Mouse (Mus musculus): ENCODE data around the gene Shroom3.
A peak's percentile ranks its signal among the peaks of the same experiment; 100 is the strongest.

Gene Shroom3

DNA sequence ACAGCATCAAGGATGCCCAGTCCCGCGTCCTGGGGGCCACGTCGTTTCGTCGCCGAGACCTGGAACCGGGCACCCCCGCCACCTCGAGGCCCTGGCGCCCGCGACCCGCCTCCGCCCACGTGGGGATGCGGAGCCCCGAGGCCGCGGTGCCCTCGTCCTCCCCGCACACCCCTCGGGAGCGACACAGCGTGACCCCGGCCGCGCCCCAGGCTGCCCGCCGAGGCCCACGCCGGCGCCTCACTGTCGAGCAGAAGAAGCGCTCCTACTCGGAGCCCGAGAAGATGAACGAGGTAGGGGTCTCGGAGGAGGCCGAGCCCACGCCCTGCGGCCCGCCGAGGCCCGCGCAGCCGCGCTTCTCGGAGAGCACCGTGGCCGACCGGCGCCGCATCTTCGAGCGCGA is 258.9 kb downstream of the Shroom3 start:
- no peak for DNase-seq

DNA sequence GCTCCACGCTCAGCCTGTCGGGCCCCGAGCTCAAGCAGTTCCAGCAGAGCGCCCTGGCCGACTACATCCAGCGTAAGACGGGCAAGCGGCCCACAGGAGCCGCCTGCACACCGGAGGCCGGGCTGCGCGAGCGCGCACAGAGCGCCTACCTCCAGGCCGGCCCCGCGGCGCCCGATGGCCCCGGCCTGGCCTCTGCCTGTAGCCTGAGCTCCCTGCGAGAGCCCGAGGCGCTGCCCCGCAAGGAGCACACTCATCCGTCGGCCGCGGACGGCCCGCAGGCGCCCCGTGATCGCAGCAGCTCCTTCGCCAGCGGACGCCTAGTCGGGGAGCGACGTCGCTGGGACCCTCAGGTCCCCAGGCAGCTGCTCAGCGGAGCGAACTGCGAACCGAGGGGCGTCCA is 259.3 kb downstream of the Shroom3 start:
- no peak for DNase-seq

DNA sequence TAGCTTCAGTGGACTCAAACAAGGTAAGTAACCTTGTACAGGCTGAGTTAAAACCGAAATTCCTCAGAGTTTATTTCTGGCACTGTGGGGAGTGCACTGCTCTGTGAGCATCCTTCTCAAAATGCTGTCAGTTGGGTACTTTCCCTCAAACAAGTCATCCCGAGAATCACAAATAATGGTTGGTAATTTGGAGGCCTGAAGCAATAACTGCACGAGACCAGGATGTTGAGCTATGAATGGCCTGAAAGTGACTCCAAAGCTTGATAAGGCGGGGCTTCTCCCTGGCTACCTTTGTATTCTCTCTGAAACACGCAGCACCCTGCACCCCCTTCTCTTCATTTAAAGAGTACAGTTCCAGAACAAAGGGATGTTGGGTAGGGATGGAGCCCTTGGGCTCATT is 261.6 kb downstream of the Shroom3 start:
- no peak for DNase-seq

DNA sequence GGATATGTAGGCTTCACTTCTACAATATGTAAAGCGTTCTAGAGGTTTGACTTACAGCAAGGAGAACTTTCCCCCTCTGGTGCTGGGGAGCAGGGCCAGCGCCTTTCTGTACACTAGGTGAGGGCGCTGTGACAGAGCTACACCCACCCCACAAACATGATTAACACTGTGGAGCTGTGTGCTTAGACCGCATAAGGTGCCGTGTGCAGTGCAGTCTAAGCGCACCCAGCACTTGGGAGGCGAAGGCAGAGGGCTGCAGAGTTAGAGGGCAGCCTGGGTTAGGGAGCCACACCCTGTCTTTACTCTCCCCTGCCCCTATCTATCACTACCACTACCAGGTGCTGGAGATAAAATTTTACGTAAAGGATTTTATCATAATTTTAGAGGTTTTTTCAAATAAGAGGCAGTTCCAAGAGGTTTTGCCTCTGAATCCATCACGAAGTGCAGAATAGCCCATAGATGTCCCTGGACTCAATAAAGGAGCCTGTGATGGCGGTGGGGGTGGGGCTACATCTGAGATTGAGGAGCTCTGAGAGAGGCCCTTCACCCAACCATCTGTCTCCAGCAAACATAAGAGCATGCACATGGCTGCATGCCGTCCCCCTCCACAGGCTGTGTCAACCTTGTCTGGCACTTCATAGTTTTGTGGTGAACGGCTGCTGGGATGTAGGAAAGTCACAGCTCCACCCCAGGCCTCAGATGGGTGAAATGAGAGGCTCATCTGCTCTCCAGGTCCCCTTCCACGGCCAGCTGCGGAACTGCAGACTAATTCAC is 265.9 kb downstream of the Shroom3 start:
- no peak for DNase-seq

DNA sequence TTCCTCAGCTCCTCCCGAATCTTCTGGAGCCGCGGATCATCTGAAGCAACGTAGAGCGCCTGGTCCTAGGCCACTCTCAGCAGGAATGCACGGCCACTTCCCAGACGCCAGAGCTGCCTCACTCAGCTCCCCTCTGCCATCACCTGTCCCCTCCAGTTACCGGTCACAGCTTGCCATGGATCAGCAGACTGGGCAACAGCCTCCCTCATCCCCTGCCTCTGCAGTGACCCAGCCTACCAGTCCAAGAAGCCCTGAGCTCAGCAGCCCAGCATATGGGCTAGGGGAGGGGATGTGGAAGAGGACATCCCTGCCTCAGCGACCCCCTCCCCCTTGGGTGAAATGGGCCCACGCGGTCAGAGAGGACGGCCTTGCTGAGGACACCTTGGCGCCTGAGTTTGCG is 267.3 kb downstream of the Shroom3 start:
- no peak for DNase-seq

DNA sequence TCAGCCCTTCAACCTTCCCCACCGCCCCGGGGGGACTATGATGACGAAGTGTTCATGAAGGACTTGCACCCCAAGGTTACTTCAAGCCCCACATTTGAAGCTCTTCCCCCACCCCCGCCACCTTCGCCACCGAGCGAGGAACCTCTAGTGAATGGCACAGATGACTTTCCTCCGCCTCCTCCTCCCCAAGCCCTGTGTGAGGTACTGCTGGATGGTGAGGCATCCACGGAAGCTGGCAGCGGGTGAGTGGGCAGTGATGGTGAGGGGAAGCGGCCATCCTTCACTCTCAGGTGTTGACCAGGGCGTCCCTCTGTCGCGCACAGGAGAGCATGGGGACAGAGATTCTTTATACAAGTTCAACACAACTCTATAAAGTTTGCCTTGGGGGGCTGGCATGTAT is 267.8 kb downstream of the Shroom3 start:
- DNase-seq = no peak

DNA sequence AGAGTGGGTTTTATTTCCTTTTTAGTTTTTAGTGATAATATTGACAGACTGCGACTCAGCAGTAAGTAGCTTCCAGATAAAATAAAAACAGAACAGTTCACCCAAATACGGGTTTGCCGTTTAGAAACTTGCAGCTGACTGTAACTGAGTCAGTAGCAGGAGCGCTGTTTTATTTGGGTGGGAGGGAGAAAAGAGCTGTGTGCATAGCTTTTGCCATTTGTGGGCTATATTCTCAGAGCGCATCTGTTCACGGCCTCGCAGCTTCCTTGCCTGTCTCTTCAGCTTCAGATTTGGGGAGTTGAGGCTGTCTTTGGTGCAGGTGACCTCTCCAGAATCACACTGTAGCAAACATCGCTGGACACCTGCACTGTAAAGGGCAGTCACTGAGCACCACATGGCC is 270.6 kb downstream of the Shroom3 start:
- no peak for DNase-seq

DNA sequence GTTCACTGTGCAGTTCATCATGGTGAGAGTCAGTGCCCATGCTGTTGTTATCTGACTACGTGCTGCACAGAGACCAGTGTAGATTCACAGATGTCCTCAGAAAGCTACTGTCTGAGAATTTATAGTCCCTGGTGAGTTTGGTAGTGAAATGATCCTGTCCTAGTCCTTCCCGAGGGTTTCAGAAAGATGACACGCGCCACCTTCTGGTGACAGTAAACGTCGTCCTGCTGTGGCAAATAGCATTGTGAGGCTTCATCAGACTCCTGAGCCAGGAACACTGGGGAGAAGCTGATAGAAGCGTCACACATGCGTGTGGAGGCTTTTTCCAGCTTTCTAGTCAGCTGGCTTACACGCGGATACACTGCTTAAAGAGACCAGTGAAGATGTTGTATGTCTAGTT is 271.1 kb downstream of the Shroom3 start:
- DNase-seq = peak; percentile 64

DNA sequence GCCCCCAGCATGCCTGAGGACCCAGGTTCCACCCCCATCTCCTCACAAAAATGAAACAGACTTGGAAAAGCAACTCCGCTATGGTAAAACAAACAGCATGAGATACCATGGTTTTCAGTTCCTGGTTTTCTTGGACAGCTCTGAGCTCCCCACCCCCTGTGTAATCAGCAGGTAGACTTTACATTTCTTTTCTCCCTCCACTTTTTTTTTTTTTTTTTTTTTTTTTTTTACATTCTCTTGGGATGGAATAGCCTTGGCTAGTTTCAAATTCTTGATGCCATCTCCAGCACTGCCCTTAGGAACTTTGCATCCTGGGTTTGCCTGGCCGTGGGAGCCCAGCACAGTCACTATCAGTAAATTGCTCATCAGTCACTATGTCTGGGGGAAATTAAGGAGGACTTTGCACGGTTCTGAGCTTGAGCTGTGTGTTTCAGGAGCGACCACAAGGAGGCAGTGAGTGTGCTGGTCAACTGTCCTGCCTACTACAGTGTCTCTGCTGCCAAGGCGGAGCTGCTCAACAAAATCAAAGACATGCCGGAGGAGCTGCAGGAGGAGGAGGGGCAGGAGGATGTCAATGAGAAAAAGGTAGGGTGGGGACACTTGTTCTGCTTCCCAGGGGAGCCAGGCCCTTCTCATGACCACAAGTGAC is 271.7 kb downstream of the Shroom3 start:
- DNase-seq = peak; percentile 21

DNA sequence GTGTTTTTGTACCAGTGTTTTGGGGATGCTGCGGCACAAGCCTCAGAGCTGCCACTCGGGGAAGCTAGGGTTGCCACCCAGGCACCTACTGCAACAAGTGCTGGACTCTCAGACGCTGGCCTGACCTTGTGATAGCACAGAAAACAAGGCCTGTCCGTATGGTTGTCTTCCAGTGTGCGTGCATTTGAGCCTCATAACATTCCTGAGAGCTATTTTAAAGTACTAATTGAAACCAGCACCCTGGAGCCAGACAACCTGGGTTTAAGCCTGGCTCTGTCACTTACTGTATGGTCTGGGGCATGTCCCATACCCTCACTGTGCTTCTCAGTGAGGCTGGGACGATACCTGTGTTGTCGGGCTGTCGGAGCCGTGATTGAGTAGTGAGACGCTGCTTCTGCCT is 276.1 kb downstream of the Shroom3 start:
- DNase-seq = no peak

DNA sequence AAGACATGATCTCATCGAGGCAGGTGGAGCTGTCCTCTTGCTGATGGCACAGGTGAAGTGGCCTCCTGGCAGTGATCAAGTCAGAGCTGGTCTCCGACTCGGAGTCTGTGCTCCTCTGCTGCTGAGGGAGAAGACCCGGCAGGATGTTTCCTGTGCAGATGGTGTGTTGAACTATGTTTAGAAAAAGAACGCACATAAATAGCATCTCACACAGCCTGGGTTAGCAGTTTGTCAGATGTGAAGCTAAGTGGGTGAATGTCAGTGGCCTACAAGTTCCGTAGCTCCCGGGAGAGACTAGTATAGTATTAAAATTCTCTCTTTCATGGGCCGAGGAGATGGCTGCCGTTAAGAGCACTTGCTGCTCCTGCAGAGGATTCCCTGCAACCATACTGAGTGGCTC is 276.5 kb downstream of the Shroom3 start:
- peak; percentile 24 for DNase-seq

DNA sequence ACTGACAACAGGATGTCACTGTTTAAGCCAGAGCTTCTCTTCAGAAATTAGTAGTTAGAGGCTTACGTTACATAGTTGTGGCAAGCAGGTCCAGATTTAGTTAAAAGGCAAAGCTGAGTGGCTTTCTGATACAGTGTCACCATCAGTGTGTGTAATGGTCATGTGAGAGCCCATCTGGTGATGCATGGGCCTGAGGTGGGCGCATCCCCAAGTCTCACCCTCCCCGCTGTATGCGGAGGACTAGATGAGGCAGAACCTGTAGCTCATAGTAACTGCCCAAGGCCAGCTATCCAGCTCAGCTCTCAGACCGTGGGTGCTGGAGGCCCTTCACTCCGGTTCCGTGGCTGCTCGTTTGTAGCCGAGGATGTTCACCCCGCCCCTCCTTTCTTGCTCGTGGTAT is 278.1 kb downstream of the Shroom3 start:
- no peak for DNase-seq

DNA sequence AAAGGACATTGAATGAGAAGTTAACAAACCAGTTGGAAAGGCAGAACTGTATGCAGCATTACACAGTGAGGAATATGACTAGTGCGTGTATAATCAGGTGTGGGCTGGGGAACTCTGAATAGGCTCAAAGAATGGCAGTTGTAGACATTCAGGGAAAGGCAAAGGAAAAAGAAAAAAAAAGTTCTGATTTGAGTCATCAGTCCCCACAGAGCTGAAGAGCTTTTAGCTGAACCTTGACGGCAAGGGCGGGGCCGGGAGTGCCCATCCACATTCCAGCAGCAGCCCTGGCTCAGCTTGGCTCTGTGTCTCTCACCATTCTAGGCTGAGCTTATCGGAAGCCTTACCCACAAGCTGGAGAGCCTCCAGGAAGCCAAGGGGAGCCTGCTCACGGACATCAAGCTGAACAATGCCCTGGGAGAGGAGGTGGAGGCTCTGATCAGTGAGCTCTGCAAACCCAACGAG is 278.6 kb downstream of the Shroom3 start:
- no peak for DNase-seq

DNA sequence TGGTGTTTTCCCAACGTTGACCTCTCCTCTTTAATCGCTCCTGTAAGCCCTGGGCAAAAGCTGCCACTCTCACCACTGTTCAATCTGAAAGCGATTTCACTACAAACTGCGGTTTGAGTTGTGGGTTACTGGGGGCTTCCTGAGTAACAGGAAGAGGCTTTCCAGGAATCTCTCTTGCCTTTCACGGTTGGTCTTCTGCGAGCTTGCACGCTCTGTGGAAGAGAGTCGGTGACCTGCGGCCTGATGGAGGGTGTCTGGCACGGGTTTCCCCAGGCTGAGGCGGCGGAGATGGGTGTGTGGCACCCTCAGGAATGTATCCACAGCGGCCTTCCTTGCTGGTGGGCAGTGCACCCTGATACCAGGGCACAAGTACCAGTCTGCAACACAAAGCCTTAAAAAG is 281.5 kb downstream of the Shroom3 start:
- DNase-seq = no peak

DNA sequence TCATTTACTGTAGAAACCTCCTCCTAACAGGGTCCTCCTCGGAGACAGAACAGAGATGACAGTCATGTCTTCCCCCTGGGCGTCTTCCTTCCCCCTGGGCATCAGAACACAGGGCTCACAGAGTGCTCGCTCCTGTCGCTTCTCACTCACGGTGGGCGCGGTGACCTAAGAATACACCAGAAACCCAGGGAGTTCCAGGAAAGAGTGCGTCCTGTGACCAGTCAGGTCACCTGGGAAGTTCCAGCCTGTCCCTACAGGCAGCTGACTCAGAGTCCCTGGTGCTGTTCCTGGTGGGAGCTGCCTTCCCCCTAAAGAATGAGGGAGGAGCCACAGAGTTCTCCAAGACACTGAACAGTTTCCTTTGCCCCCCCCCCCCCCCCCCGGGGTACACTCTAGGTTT is 283.9 kb downstream of the Shroom3 start:
- no peak for DNase-seq

DNA sequence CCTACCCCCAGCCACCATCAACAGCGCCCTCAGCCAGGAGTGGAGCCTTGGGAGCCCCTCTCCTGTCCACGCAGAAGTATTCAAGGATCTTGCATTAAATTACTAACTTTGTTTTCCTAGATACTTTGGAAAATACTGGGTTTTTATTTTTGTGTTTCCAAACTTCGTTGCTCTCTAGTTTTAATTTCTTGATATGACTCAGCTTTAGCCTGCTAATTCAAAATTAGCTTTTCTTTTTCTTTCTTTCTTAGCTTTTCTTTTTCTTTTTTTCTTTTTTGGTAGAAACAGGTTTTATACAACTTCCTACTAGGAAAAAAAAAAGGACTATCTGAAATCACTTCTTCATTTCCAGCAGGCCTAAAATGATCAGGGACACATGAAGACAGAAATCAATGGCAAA is 284.7 kb downstream of the Shroom3 start:
- DNase-seq = no peak

DNA sequence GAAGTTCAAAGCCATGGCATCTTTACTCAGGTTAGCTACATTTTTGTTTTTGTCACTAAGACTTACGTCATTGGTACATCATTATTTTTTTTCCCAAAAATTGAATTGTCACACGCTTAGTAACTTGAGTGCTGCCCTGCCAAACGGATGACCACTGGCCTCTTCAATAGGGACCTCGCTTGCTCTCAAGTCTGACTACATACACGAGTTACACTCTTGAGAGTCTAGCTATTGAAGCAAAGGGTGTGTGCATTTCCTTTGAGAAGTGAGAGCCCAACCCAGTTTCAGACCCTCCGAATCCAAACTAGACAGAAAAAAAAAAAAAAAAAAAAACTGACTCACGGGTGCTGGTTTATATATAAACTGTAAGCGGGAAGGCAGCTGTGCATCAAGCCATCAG is 286.2 kb downstream of the Shroom3 start:
- DNase-seq = no peak

DNA sequence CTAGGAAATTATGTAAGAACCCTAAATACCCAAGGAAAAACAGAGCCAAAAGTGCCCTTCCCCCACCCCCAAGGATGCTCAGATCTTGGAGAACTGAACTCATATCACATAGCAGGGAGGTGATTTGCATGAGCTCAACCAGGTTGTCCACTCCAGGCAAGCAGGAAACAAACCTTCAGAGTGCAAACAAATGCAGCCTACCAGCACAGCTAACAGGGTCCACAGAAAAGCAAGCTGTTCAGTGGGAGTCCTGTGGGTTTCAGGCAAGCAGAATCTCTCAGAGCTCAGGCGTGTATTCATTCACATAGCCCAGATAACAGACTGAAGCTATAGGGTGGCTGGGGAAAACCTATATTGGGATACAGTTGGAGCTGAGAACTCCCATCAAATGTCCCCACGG is 286.7 kb downstream of the Shroom3 start:
- DNase-seq = no peak

DNA sequence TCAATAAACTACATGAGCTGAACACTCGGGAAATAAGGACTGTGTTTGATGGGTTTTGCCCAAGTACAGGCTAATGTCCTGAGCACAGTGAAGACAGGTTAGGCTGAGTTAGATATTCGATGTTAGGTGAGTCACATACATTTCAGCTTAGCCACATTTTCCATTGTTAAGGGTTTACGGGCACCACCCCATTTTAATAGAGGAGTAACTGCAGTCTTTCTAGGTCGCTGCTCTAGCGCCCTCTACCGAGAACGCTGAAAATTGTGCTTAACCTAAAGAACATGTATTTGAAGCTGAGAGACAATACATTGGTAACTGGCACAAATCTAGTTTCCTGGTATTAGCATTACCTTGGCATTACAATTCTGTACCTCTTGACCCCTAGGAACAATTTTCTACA is 287.2 kb downstream of the Shroom3 start:
- no peak for DNase-seq

DNA sequence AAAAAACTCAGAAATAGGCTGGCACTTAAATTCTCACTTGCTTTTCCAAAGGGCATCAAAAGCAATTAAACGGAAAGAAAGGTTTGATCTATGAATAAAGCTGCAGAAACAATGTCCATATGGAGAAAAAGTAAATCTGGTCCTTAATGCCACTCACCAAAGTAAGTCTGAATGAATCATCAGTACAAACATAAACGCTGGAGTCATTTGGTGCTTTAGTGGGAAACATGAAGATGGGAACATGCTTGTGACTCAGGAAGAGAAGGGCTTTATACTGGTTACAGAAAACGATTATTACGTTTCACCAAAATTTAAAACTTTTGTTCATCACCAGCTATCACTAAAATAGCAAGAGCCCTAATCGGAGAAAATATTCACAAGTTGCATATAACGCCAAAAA is 297.2 kb downstream of the Shroom3 start:
- DNase-seq = no peak

DNA sequence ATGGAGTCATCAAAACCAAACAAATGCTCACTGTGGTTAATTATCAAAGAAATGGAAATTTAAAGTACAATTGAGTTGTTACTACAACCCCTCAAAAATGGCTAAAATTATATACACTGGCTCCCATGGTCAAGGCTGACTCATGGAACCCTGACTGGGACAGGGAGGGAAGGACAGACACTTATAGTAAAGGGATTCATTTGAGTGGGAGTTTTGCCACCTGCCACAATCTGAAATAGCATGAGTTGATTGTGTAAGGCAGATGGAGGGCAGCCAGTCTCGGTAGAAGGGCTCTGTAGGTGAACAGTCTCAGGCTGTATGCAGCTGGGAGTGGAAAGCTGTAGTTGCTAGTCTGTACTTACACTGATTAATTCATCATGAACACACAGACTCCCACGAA is 297.6 kb downstream of the Shroom3 start:
- DNase-seq = no peak

DNA sequence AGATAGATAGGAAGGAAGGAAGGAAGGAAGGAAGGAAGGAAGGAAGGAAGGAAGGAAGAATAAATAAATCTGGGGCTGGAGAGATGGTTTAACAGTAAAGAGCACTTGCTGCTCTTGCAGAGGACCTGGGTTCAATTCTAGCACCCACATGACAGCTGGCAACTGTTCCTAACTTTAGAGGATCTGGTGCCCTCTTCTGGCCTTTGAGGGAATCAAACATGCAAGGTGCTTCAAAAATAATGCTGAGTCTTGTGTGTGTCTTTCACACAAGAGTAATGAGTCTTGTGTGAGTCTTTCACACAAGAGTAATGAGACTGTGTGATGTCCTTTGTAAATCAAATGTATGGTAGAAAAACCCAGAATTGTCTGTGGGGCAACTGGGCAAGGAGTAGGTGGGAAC is 299.4 kb downstream of the Shroom3 start:
- DNase-seq = no peak

DNA sequence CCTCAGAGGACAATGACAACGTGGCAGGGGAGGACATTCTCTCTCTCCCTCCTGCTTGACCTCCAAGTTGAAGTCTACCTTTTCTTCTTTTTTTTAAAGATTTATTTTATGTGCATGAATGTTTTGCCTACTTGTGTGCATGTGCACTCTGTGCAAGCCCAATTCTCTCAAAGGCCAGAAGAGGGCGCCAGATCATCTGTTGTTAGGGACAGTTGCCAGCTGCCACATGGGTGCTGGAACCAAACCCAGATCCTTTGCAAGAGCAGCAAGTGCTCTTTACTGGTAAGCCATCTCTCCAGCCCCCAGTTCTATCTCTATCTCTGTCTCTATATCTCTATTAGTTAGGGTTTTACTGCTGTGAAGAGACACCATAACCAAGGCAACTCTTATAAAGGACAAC is 300.7 kb downstream of the Shroom3 start:
- no peak for DNase-seq

DNA sequence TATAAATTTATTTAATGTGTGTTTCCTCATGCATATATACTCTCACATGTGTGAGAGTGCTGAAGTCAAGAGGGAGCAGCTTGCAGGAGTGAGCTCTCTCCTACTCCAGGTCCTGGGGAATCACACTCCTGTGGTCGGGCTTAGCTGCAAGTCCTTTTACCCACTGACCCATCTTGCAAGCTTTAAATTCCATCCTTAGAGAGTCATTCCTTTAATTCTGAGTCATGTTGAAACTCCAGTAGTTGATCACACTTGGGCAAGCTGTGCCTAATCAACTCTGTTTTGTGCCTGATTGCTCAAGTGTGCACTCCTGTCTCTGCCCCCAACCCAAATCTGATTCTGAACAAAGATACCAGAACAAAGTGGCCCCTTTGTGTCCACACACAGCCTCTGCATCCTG is 301.5 kb downstream of the Shroom3 start:
- no peak for DNase-seq

DNA sequence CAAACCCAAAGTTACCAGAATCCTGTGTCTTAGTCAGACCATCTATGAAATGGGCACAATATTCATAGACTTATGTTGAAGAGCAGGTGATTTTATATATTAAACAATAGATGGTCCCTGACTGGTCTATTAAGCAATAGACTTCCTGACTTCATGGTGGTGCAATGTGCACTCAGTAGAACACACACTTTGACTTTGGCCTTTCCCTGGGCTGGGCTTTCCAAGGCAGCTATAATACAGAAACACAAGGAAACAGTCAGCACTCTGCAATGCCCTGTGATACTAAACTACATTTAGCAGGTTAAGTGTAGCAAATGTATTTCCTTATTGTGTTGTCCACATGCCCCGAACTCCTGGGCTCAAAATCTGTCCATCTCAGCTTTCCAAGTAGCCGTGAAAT is 302.2 kb downstream of the Shroom3 start:
- DNase-seq = no peak

Measured in cerebellum, adult 11 months (tissue).